Mouse (Mus musculus): Measurements from ENCODE around the gene Spag9.

The Spag9 gene

GRCm38 (mm10) chr11:93995720-93996305 is at the start of gene Spag9:
Gene Spag9 (plus strand): TSS chr11:93996091.
- DNase-seq (ENCODE audit: low read depth in 2 of 2, low spot score in 2 of 2): peak; percentile 90 to 91

- no peak for DNase-seq (ENCODE audit: low read depth in 2 of 2, low spot score in 2 of 2)
Observed at GRCm38 (mm10) chr11:93948887-93949567, 46.9 kb upstream of the Spag9 start.

- no peak for DNase-seq (ENCODE audit: low read depth in 2 of 2, low spot score in 2 of 2)
Observed at GRCm38 (mm10) chr11:93950045-93950444, 45.8 kb upstream of the Spag9 start.

GRCm38 (mm10) chr11:93952376-93952775 is 43.5 kb upstream of the Spag9 start:
- DNase-seq (ENCODE audit: low read depth in 2 of 2, low spot score in 2 of 2): no peak

GRCm38 (mm10) chr11:93954738-93955255 is 41.1 kb upstream of the Spag9 start:
- DNase-seq (ENCODE audit: low read depth in 2 of 2, low spot score in 2 of 2): no peak

GRCm38 (mm10) chr11:93955256-93956150 is 40.4 kb upstream of the Spag9 start:
- DNase-seq (ENCODE audit: low read depth in 2 of 2, low spot score in 2 of 2): peak; percentile 90 to 92

GRCm38 (mm10) chr11:93956159-93956558 is 39.7 kb upstream of the Spag9 start, which contains the start of gene Nme2:
Gene Nme2 (minus strand): TSS chr11:93956259.
- DNase-seq (ENCODE audit: low read depth in 2 of 2, low spot score in 2 of 2): no peak

- DNase-seq (ENCODE audit: low read depth in 2 of 2, low spot score in 2 of 2): no peak
Observed at GRCm38 (mm10) chr11:93957031-93957555, 38.8 kb upstream of the Spag9 start.

- no peak for DNase-seq (ENCODE audit: low read depth in 2 of 2, low spot score in 2 of 2)
Observed at GRCm38 (mm10) chr11:93957746-93958145, 38.1 kb upstream of the Spag9 start.

- no peak for DNase-seq (ENCODE audit: low read depth in 2 of 2, low spot score in 2 of 2)
Observed at GRCm38 (mm10) chr11:93961482-93961881, 34.4 kb upstream of the Spag9 start.

GRCm38 (mm10) chr11:93963013-93963412 is 32.9 kb upstream of the Spag9 start:
- no peak for DNase-seq (ENCODE audit: low read depth in 2 of 2, low spot score in 2 of 2)

GRCm38 (mm10) chr11:93965391-93965790 is 30.5 kb upstream of the Spag9 start:
- DNase-seq (ENCODE audit: low read depth in 2 of 2, low spot score in 2 of 2): no peak

GRCm38 (mm10) chr11:93967381-93967780 is 28.5 kb upstream of the Spag9 start:
- DNase-seq (ENCODE audit: low read depth in 2 of 2, low spot score in 2 of 2): no peak

- DNase-seq (ENCODE audit: low read depth in 2 of 2, low spot score in 2 of 2): peak; percentile 99
Observed at GRCm38 (mm10) chr11:93968005-93968847, 27.7 kb upstream of the Spag9 start, which contains the start of the genes Gm20390 and Nme1. Gene Gm20390 (minus strand): TSS chr11:93968293. Gene Nme1 (minus strand): TSS chr11:93968521.

- no peak for DNase-seq (ENCODE audit: low read depth in 2 of 2, low spot score in 2 of 2)
Observed at GRCm38 (mm10) chr11:93968848-93969128, 27.1 kb upstream of the Spag9 start.

GRCm38 (mm10) chr11:93969171-93969570 is 26.7 kb upstream of the Spag9 start:
- no peak for DNase-seq (ENCODE audit: low read depth in 2 of 2, low spot score in 2 of 2)

GRCm38 (mm10) chr11:93969799-93970198 is 26.1 kb upstream of the Spag9 start:
- no peak for DNase-seq (ENCODE audit: low read depth in 2 of 2, low spot score in 2 of 2)

GRCm38 (mm10) chr11:93972951-93973350 is 22.9 kb upstream of the Spag9 start:
- DNase-seq (ENCODE audit: low read depth in 2 of 2, low spot score in 2 of 2): no peak

GRCm38 (mm10) chr11:93979502-93980049 is 16.3 kb upstream of the Spag9 start:
- no peak for DNase-seq (ENCODE audit: low read depth in 2 of 2, low spot score in 2 of 2)

GRCm38 (mm10) chr11:93984619-93985018 is 11.3 kb upstream of the Spag9 start:
- no peak for DNase-seq (ENCODE audit: low read depth in 2 of 2, low spot score in 2 of 2)

Data from CD8-positive naive resting alpha-beta T cell, adult 2 months (primary cell).